Mouse (Mus musculus) forebrain, embryonic 10.5 days (tissue): ENCODE data around the gene Fam71f1. TPM values are rescaled to one million over a fixed set of nuclear protein-coding genes. Genes with fewer than 3 reads are reported as not detected.

ENCODE experiments used
- DNase-seq: peaks from one replicate; pipeline ENCODE4 v3.0.0-alpha.2; 2017; ENCODE audit warnings: low spot score; ENCODE audit errors: extremely low spot score
- H3K27ac ChIP-seq: fragments of 300-500 bp; sonication (generic); 2 replicates; pipeline ENCODE4 v1.5.1; 2016; ENCODE audit warnings: mild to moderate bottlenecking
- H3K27me3 ChIP-seq: fragments of 300-500 bp; sonication (generic); 2 replicates; pipeline ENCODE4 v1.6.1; 2016; ENCODE audit warnings: mild to moderate bottlenecking; ENCODE audit not compliant: poor library complexity, severe bottlenecking
- H3K36me3 ChIP-seq: fragments of 300-500 bp; sonication (generic); replicated peaks from 2 replicates; pipeline ENCODE4 v1.6.1; 2016; ENCODE audit warnings: mild to moderate bottlenecking, moderate library complexity
- H3K4me1 ChIP-seq: fragments of 300-500 bp; sonication (generic); 2 replicates; pipeline ENCODE4 v1.6.1; 2016
- H3K4me3 ChIP-seq: fragments of 300-500 bp; sonication (generic); 2 replicates; pipeline ENCODE4 v1.5.1; 2016; ENCODE audit warnings: mild to moderate bottlenecking, moderate library complexity
- H3K9me3 ChIP-seq: fragments of 300-500 bp; sonication (generic); 2 replicates; pipeline ENCODE4 v1.6.1; 2016; ENCODE audit warnings: mild to moderate bottlenecking, moderate library complexity
- WGBS: fragments of 180-500 bp; shearing (Covaris S2); methylation state at CpG from one replicate; pipeline ENCODE4 v1.1.7; 2016; 5-methylcytosine and 5-hydroxymethylcytosine counted together
- polyA plus RNA-seq: library from polyadenylated mRNA; unstranded; fragments of >200 nt; fragmentation: Nextera tagmentation; extraction: Ambion mirVana; gene quantifications from 2 replicates; pipeline ENCODE4 v1.2.1, GENCODE M21; 2016

Gene Fam71f1
- polyA plus RNA-seq, 1 experiment from 2014 or later = not detected

GRCm38 (mm10) chr6:29382442-29382841, 63.5 kb downstream of the Fam71f1 start:
- H3K27ac ChIP-seq = no peak overlapping the region
- WGBS = 52% methylated on average over 2 of the region's 2 CpGs
- peaks cover 17% of the 10 kb centered on the region for H3K4me1 ChIP-seq
- H3K27me3 ChIP-seq = peaks cover 8% of the 10 kb centered on the region
- no peak for DNase-seq
- H3K9me3 ChIP-seq = no peaks in the 10 kb centered on the region
- no peak overlapping the region for H3K4me3 ChIP-seq
- H3K36me3 ChIP-seq = peaks cover 26% of the 10 kb centered on the region

Other genes starting within 250 kb of the Fam71f1 start
- 53.8 and 58.1 TPM in 2 replicates for gene Rbm28, start 154.1 kb upstream of the Fam71f1 start, polyA plus RNA-seq
- 1.3 and 1.8 TPM in 2 replicates for gene Prrt4, start 139.6 kb upstream of the Fam71f1 start, polyA plus RNA-seq
- gene Impdh1, start 102.8 kb upstream of the Fam71f1 start, polyA plus RNA-seq = 39.6 and 39.7 TPM in 2 replicates
- 36.2 and 37.2 TPM in 2 replicates for gene Hilpda, start 46.7 kb upstream of the Fam71f1 start, polyA plus RNA-seq
- 0.33 and 0.50 TPM in 2 replicates for gene Fam71f2, start 39.5 kb upstream of the Fam71f1 start, polyA plus RNA-seq
- gene Calu, start 28.9 kb downstream of the Fam71f1 start, polyA plus RNA-seq = 225 and 238 TPM in 2 replicates
- 0.24 and 0.28 TPM in 2 replicates for gene Opn1sw, start 69.3 kb downstream of the Fam71f1 start, polyA plus RNA-seq
- 21.2 and 21.6 TPM in 2 replicates for gene Ccdc136, start 77.2 kb downstream of the Fam71f1 start, polyA plus RNA-seq
- gene Flnc, start 114.1 kb downstream of the Fam71f1 start, polyA plus RNA-seq = 2.1 and 2.6 TPM in 2 replicates
- gene Atp6v1f, start 148.6 kb downstream of the Fam71f1 start, polyA plus RNA-seq = 187 and 200 TPM in 2 replicates
- gene Atp6v1fnb, start 152.3 kb downstream of the Fam71f1 start, polyA plus RNA-seq = 0.22 TPM in 1 of 2 replicates, not detected in the other
- gene Kcp, start 188.8 kb downstream of the Fam71f1 start, polyA plus RNA-seq = 10.8 and 10.9 TPM in 2 replicates
- 1.1 and 1.4 TPM in 2 replicates for gene Irf5, start 207.5 kb downstream of the Fam71f1 start, polyA plus RNA-seq